Mouse (Mus musculus): ENCODE measurements at regions not wholly inside any gene's neighbourhood (a gene's known extent, or its start where the extent isn't known, plus 50 kb on each side); places are given as distances from the start of the nearest gene placed in this dataset.

DNA sequence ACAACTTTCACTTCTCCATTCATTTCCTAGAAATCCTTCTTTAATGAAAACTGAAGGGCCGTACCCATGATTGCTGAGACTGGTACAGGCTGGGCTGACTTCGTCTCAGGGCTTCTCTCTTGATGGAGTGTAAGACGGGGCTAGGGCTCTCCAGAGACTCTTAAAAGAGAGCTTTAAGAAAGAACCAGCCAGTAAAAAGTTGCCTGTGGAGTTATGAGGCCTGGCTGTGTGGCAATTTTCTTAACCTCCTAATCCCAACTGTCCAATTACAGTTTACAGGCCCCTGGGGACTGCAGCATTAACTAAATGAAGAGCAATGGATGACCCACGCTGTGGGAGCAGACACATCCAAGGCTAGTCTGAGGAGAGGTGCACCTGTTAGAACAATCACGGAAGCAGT lies 177.1 kb upstream of the Prox1 start:
- 76% methylated on average over 5 of the region's 5 CpGs for whole genome bisulfite sequencing
- H3K9ac ChIP-seq: no peak overlapping the region
- H3K36me3 ChIP-seq: no peaks in the 10 kb centered on the region
- H3K27me3 ChIP-seq: 0 out of 2 replicates have a peak, but pooled peaks cover 4% of the 10 kb centered on the region
- no peak overlapping the region for H3K4me3 ChIP-seq
- no peak for ATAC-seq (ENCODE audit: insufficient number of reproducible peaks, insufficient read depth, low FRiP score, low TSS enrichment, low read depth)
- no peaks in the 10 kb centered on the region for H3K4me1 ChIP-seq
- H3K9me3 ChIP-seq: no peaks in the 10 kb centered on the region
- no peak overlapping the region for H3K4me2 ChIP-seq
- no peak overlapping the region for H3K27ac ChIP-seq

DNA sequence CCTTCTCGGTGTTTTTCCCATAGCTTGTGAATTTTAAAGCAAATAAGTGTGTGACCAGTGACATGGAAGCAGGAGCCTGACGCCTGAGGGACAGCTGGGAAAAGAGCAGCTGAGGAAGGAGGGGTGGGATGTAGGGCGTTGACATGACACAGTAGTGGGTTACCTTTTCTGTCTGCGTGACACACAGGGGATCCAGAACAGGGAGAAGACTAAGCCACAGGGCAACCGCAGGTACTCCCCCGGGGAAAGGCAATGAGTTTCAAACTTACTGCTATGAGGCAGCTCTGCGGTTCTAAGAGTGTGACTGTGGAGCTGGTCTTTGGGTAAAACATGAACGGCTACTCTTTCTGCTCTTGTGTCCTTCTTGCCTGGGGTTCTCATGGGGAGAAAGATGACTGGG lies 170.2 kb upstream of the Prox1 start:
- no peak overlapping the region for H3K4me3 ChIP-seq
- H3K27ac ChIP-seq: no peak overlapping the region
- H3K9ac ChIP-seq: no peak overlapping the region
- no peaks in the 10 kb centered on the region for H3K36me3 ChIP-seq
- no peaks in the 10 kb centered on the region for H3K9me3 ChIP-seq
- H3K27me3 ChIP-seq: 0 out of 2 replicates have a peak, but pooled peaks cover 4% of the 10 kb centered on the region
- 85% methylated on average over 8 of the region's 8 CpGs for WGBS
- no peak for ATAC-seq (ENCODE audit: insufficient number of reproducible peaks, insufficient read depth, low FRiP score, low TSS enrichment, low read depth)
- no peaks in the 10 kb centered on the region for H3K4me1 ChIP-seq
- no peak overlapping the region for H3K4me2 ChIP-seq

DNA sequence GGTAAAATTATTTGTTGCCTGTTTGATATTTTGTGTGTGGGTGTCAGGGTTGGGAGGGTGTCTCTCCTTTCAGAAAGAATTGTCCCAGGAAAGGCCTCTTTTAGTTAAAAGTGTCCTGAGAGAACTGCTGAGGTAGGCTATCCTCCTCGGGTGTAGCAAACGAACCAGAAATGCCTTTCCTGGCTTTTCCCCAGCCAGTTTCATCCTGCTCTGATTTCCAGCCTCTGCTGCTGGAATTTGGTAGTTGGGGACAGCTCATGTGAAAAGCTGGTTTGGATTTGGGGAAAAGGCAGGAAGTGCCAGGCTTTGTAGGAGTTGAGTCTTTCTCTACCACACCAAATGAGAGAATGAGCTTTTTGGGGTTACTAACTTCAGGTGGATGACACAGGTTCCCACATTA lies 164.0 kb upstream of the Prox1 start:
- WGBS: 19% methylated on average over 2 of the region's 2 CpGs
- H3K36me3 ChIP-seq: no peaks in the 10 kb centered on the region
- H3K4me3 ChIP-seq: no peak overlapping the region
- H3K27me3 ChIP-seq: no peaks in the 10 kb centered on the region; the same call in 1 of the 2 replicates
- no peaks in the 10 kb centered on the region for H3K4me1 ChIP-seq
- H3K27ac ChIP-seq: no peak overlapping the region
- ATAC-seq (ENCODE audit: insufficient number of reproducible peaks, insufficient read depth, low FRiP score, low TSS enrichment, low read depth): no peak
- H3K9ac ChIP-seq: no peak overlapping the region
- H3K9me3 ChIP-seq: no peaks in the 10 kb centered on the region
- H3K4me2 ChIP-seq: no peak overlapping the region

DNA sequence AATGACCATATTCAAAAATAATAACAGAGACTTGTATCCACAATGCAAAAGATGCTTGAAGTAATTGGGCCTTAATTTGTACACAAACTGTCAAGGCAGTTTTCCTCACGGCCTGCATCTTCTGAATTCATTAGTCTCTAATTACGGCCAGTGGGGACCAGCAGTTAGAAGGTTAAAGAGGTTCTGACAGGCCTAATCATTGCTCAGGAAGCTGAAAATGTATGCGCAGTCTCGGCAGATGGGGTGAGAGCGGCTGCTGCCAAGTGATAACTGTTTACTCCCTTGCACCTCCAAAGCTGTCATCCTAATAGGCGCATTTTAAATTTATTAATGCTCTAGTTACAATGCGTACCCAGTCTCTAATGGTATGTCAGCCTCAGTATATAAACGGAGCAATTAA lies 163.5 kb upstream of the Prox1 start:
- no peak overlapping the region for H3K9ac ChIP-seq
- 61% methylated on average over 8 of the region's 8 CpGs for WGBS

DNA sequence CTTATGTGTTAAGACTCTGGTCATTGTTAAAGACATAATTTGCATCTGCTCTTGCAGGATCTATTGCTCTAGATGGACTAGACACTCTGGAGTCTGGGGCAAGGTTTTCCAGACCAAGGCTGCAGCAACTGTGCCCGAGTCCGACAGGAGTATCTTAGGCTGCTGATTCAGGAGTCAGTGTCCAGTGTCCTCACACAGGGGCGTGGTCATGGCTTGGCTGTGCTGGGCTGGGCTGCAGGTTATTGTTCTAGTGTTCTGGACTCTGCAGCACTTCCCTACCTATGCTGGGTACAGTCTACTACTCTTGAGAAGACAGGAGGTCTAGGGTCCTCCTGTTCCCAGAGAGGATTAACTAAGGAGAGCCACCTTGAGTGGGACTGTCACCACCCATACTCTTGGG lies 161.5 kb upstream of the Prox1 start:
- Histone ChIP-seq H3K27me3 (no peaks in the 10 kb centered on the region; the same call in 1 of the 2 replicates), H3K4me3 (no peak overlapping the region), H3K36me3 (no peaks in the 10 kb centered on the region), H3K4me2 (no peak overlapping the region), H3K9me3 (no peaks in the 10 kb centered on the region), H3K4me1 (no peaks in the 10 kb centered on the region), H3K9ac (no peak overlapping the region), H3K27ac (no peak overlapping the region)
- 68% methylated on average over 3 of the region's 3 CpGs for whole genome bisulfite sequencing
- no peak for ATAC-seq (ENCODE audit: insufficient number of reproducible peaks, insufficient read depth, low FRiP score, low TSS enrichment, low read depth)

More for the DNA sequence above, 163.5 kb upstream of the Prox1 start:
- Histone ChIP-seq H3K36me3 (no peaks in the 10 kb centered on the region), H3K27ac (no peak overlapping the region), H3K27me3 (no peaks in the 10 kb centered on the region; the same call in 1 of the 2 replicates), H3K4me1 (no peaks in the 10 kb centered on the region), H3K4me3 (no peak overlapping the region), H3K9me3 (no peaks in the 10 kb centered on the region), H3K4me2 (no peak overlapping the region)
- ATAC-seq (ENCODE audit: insufficient number of reproducible peaks, insufficient read depth, low FRiP score, low TSS enrichment, low read depth): no peak

DNA sequence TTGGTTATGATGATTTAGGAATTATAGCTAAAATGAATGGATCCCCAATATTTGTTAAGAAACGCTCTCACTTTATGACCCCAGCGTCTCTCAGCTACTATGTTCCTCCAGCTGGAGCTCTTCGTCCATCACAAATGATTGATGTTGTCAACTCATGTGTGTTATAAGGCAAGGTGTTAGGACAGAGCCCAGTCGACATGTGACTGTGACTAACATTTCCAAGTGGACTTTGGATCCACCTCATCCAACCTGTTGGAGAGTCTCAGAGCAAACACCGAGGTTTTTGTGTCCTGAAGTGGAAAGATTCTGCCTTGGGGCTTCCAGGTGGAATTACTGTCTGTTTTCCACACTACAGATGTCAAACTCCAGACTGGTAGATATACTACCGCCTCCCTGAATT lies 154.0 kb upstream of the Prox1 start:
- Histone ChIP-seq H3K4me2 (no peak overlapping the region), H3K9ac (no peak overlapping the region), H3K9me3 (no peaks in the 10 kb centered on the region), H3K4me1 (no peaks in the 10 kb centered on the region), H3K27ac (no peak overlapping the region), H3K36me3 (no peaks in the 10 kb centered on the region), H3K4me3 (no peak overlapping the region), H3K27me3 (no peaks in the 10 kb centered on the region)
- 89% methylated on average over 6 of the region's 6 CpGs for WGBS
- ATAC-seq (ENCODE audit: insufficient number of reproducible peaks, insufficient read depth, low FRiP score, low TSS enrichment, low read depth): no peak

DNA sequence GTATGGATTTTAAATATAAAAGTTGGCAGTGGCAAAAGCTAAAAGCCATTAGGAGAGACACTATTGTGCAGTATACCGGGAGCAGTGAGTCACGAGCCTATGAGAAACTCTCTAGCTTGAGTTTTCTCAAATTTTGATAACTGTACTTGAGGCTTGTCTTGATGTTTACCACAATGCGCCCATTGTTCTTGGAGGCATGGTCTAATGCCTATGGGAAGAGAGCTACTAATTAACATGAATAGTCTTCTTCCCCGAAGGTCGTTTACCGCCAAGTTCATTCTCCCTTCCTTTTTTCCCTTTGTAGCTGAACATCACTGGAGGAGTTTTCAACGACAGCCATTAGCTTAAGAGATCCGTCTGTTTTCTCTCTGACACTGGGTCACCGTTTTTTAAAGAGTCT lies 153.2 kb upstream of the Prox1 start:
- H3K4me2 ChIP-seq: no peak overlapping the region
- ATAC-seq (ENCODE audit: insufficient number of reproducible peaks, insufficient read depth, low FRiP score, low TSS enrichment, low read depth): no peak
- no peak overlapping the region for H3K9ac ChIP-seq
- H3K9me3 ChIP-seq: no peaks in the 10 kb centered on the region
- no peaks in the 10 kb centered on the region for H3K36me3 ChIP-seq
- WGBS: 71% methylated on average over 9 of the region's 9 CpGs
- H3K27ac ChIP-seq: no peak overlapping the region
- H3K4me1 ChIP-seq: no peaks in the 10 kb centered on the region
- H3K27me3 ChIP-seq: no peaks in the 10 kb centered on the region
- no peak overlapping the region for H3K4me3 ChIP-seq

DNA sequence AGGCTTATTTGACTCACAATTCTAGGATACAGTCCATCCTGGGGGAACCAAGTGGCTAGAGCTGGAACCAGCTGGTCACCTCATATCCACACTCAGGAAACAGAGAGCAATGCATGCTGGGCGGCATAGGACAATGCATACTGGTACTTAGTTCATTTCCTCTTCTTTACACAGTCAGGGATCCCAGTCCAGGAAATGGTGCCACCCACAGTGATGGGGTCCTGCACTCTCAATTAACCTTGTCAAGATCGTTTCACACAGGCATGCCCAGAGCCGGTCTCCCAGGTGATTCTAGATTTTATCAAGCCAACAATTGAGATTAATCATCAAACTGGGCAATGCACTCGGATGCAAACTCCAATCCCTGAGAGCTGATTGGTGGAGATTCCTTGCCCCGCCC lies 145.7 kb upstream of the Prox1 start:
- H3K4me3 ChIP-seq: no peak overlapping the region
- no peaks in the 10 kb centered on the region for H3K4me1 ChIP-seq
- H3K27me3 ChIP-seq: no peaks in the 10 kb centered on the region
- no peak overlapping the region for H3K4me2 ChIP-seq
- H3K9me3 ChIP-seq: no peaks in the 10 kb centered on the region
- no peaks in the 10 kb centered on the region for H3K36me3 ChIP-seq
- no peak overlapping the region for H3K9ac ChIP-seq
- H3K27ac ChIP-seq: no peak overlapping the region
- WGBS: 72% methylated on average over 5 of the region's 5 CpGs
- ATAC-seq (ENCODE audit: insufficient number of reproducible peaks, insufficient read depth, low FRiP score, low TSS enrichment, low read depth): no peak

DNA sequence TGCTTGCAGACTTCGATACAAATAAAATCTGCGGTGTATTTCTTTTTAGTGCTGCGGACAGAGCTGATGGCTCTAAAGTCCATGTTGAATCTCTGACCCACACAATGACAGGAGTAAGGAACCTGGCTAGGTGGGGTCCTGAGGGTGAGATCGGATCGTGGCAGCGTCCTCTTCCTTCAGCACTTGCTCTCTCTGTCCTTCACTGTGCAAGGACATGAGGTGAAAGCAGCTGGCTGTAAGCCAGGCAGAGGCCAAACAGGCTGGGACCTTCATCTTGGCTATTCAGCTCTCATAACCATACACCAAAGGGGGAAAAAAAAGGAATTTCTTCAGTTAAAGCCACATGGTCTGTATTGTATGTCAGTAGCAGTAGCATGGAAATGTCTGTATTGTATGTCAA lies 139.3 kb upstream of the Prox1 start:
- H3K27ac ChIP-seq: no peak overlapping the region
- H3K9ac ChIP-seq: no peak overlapping the region
- WGBS: 91% methylated on average over 6 of the region's 6 CpGs
- ATAC-seq (ENCODE audit: insufficient number of reproducible peaks, insufficient read depth, low FRiP score, low TSS enrichment, low read depth): no peak
- H3K4me1 ChIP-seq: no peaks in the 10 kb centered on the region
- no peaks in the 10 kb centered on the region for H3K27me3 ChIP-seq
- H3K4me2 ChIP-seq: no peak overlapping the region
- H3K9me3 ChIP-seq: no peaks in the 10 kb centered on the region
- no peaks in the 10 kb centered on the region for H3K36me3 ChIP-seq
- no peak overlapping the region for H3K4me3 ChIP-seq

DNA sequence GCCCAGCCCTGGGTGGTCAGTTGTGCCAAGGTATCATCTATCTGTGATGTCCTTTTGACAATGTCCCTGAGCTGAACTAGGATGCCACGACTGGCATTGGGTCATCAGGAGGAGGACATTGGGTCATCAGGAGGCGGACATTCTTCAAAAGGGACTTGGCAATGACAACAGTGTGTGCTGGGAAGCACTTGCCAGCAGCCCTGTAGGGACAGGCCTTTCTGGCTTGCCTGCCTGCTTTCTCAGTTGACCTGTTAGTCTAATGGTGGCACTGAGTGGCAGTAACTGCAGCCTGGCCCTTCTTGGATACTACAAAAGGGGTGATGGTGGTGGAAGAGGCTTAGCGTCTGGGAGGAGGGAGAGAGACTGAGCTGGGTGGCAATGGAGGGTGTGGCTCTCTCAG lies 137.2 kb upstream of the Prox1 start:
- H3K9me3 ChIP-seq: 0 out of 2 replicates have a peak, but pooled peaks cover 10% of the 10 kb centered on the region
- no peak overlapping the region for H3K4me2 ChIP-seq
- WGBS: 90% methylated on average over 3 of the region's 3 CpGs
- no peaks in the 10 kb centered on the region for H3K36me3 ChIP-seq
- H3K27ac ChIP-seq: no peak overlapping the region
- H3K4me1 ChIP-seq: no peaks in the 10 kb centered on the region
- no peak overlapping the region for H3K4me3 ChIP-seq
- no peak overlapping the region for H3K9ac ChIP-seq
- H3K27me3 ChIP-seq: no peaks in the 10 kb centered on the region
- ATAC-seq (ENCODE audit: insufficient number of reproducible peaks, insufficient read depth, low FRiP score, low TSS enrichment, low read depth): no peak

DNA sequence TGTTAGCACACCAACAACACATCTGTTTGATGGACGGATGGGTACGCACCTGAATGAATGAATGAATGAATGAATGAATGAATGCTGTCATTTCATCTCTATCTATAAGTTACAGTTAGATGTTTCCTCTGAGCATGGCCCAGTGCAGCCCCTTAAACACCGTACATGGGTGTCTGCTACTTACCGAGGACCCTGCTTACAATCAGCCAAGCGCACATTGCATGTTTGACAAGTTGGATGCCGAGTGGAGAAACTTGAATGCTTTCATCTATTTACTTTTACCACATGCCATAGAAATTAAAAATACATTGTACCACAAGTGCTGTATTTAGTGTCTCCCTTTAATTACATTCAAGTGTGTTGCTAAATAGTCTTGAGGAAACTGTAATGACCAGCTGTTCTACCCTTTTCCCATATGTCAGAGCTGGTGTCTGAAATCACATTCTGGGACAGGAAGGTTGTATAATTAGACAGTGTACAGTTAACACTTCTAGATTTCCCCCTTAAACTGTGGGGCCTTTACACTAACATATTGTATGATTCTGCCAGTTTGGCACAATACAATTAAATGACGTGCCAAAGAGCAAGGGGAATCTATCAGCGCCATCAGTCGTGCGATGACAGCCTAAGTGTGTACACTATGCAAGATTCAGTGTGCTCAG lies 127.3 kb upstream of the Prox1 start:
- Histone ChIP-seq H3K9ac (no peak overlapping the region), H3K36me3 (no peaks in the 10 kb centered on the region), H3K27me3 (no peaks in the 10 kb centered on the region), H3K4me3 (no peak overlapping the region), H3K27ac (no peak overlapping the region), H3K4me2 (no peak overlapping the region), H3K4me1 (no peaks in the 10 kb centered on the region), H3K9me3 (no peaks in the 10 kb centered on the region; the same call in 1 of the 2 replicates)
- 91% methylated on average over 10 of the region's 10 CpGs for WGBS
- no peak for ATAC-seq (ENCODE audit: insufficient number of reproducible peaks, insufficient read depth, low FRiP score, low TSS enrichment, low read depth)

DNA sequence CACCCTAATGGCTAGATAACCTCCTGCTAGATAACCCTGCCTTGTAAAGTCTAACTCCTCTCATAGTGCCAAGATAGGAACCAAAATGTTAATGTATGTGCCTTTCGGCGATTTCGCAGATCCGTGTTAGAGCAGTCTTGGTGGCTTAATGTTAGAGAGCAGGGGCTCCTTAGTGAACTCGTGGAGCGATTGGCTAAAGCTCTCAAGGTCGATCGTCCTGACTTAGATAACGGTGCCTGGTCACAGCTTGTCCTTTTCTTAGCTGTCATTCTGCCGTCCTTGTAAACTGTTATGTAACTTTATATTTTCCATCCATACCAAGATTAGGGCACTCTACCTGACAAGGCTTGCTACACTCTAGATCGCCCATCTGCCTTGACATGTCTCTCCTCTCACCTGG lies 119.5 kb upstream of the Prox1 start:
- no peaks in the 10 kb centered on the region for H3K36me3 ChIP-seq
- no peak overlapping the region for H3K9ac ChIP-seq
- H3K27me3 ChIP-seq: no peaks in the 10 kb centered on the region
- no peak overlapping the region for H3K27ac ChIP-seq
- H3K9me3 ChIP-seq: no peaks in the 10 kb centered on the region
- no peak overlapping the region for H3K4me3 ChIP-seq
- WGBS: 89% methylated on average over 11 of the region's 11 CpGs
- H3K4me1 ChIP-seq: no peaks in the 10 kb centered on the region
- H3K4me2 ChIP-seq: no peak overlapping the region
- ATAC-seq (ENCODE audit: insufficient number of reproducible peaks, insufficient read depth, low FRiP score, low TSS enrichment, low read depth): no peak

Data from embryonic facial prominence, embryonic 13.5 days (tissue).